Mouse (Mus musculus) liver, postnatal 0 days (tissue): ENCODE data around the gene Cox4i1. TPM values are rescaled to one million over a fixed set of nuclear protein-coding genes. Genes with fewer than 3 reads are reported as not detected.

Experiments
- ATAC-seq: fragments of 200-750 bp; cut with Nextera tagmentation; 2 replicates; pipeline ENCODE4 v1.8.0; 2017; ENCODE audit warnings: mild to moderate bottlenecking, moderate library complexity
- DNase-seq: peaks from one replicate; pipeline ENCODE4 v3.0.0-alpha.2; 2016
- H3K27ac ChIP-seq: fragments of 300-500 bp; sonication (generic); 2 replicates; pipeline ENCODE4 v1.5.1; 2014; ENCODE audit warnings: antibody characterized with exemption, moderate library complexity, mild to moderate bottlenecking, low read depth
- H3K27me3 ChIP-seq: fragments of 300-500 bp; sonication (generic); 2 replicates; pipeline ENCODE4 v1.6.1; 2014; ENCODE audit warnings: low read length, control low read depth, mixed read lengths; ENCODE audit not compliant: insufficient read depth
- H3K36me3 ChIP-seq: fragments of 300-500 bp; sonication (generic); replicated peaks from 2 replicates; pipeline ENCODE4 v1.6.1; 2014; ENCODE audit warnings: mild to moderate bottlenecking, control low read depth, low read length, moderate library complexity, mixed read lengths; ENCODE audit not compliant: insufficient read depth
- H3K4me1 ChIP-seq: fragments of 300-500 bp; sonication (generic); 2 replicates; pipeline ENCODE4 v1.6.1; 2014; ENCODE audit warnings: antibody characterized with exemption, mild to moderate bottlenecking, control low read depth; ENCODE audit not compliant: insufficient read depth
- H3K4me2 ChIP-seq: fragments of 300-500 bp; sonication (generic); 2 replicates; pipeline ENCODE4 v1.6.1; 2014; ENCODE audit warnings: low read depth, mild to moderate bottlenecking, low read length, moderate library complexity, mixed read lengths
- H3K4me3 ChIP-seq: fragments of 300-500 bp; sonication (generic); 2 replicates; pipeline ENCODE4 v1.5.1; 2014; ENCODE audit warnings: low read depth, low read length
- H3K9ac ChIP-seq: fragments of 300-500 bp; sonication (generic); replicated peaks from 2 replicates; pipeline ENCODE4 v1.6.1; 2014; ENCODE audit warnings: mild to moderate bottlenecking, moderate library complexity
- H3K9me3 ChIP-seq: fragments of 300-500 bp; sonication (generic); 2 replicates; pipeline ENCODE4 v1.6.1; 2016; ENCODE audit warnings: mild to moderate bottlenecking, control low read depth, low read length, mixed read lengths
- CTCF ChIP-seq: sonication (generic); IDR thresholded peaks from 2 replicates; pipeline ENCODE4 v1.5.1; 2016; ENCODE audit warnings: antibody characterized with exemption, low read depth
- EP300 ChIP-seq: IDR thresholded peaks from 2 replicates; pipeline ENCODE4 v1.6.1; 2016; ENCODE audit warnings: antibody characterized with exemption, low read depth, mild to moderate bottlenecking
- WGBS: fragments of 180-500 bp; shearing (Covaris S2); extraction: QIAGEN DNeasy Blood & Tissue Kit; methylation state at CpG from one replicate; pipeline ENCODE4 v1.1.7; 2014; ENCODE audit not compliant: insufficient replicate concordance; 5-methylcytosine and 5-hydroxymethylcytosine counted together
- polyA plus RNA-seq: library from polyadenylated mRNA; unstranded; fragments of >200 nt; fragmentation: Nextera tagmentation; extraction: Ambion mirVana; gene quantifications from 2 replicates; pipeline ENCODE4 v1.2.1, GENCODE M21; 2015

Cox4i1 gene
- polyA plus RNA-seq, 1 experiment from 2014 or later, result 1,191 TPM

GRCm38 (mm10) chr8:120656322-120657052 lies 11.5 kb upstream of the Cox4i1 start:
- no peak for ATAC-seq
- no peaks in the 10 kb centered on the region for H3K27me3 ChIP-seq
- WGBS, result 83% methylated on average over 7 of the region's 7 CpGs
- H3K4me2 ChIP-seq, result no peak overlapping the region
- no peaks in the 10 kb centered on the region for H3K9me3 ChIP-seq
- no peak overlapping the region for H3K27ac ChIP-seq
- no peak for DNase-seq
- H3K9ac ChIP-seq, result no peak overlapping the region
- no peak overlapping the region for H3K4me3 ChIP-seq
- TF ChIP-seq EP300, result no peak
- TF ChIP-seq CTCF, result no peak
- no peaks in the 10 kb centered on the region for H3K4me1 ChIP-seq
- peaks cover 31% of the 10 kb centered on the region; the same call in 1 of the 2 replicates for H3K36me3 ChIP-seq

- 89% methylated on average over 8 of the region's 8 CpGs for WGBS
- no peak for DNase-seq
- TF ChIP-seq EP300 (no peak), CTCF (no peak)
- Histone ChIP-seq H3K9me3 (no peaks in the 10 kb centered on the region), H3K4me2 (no peak overlapping the region), H3K36me3 (peaks cover 31% of the 10 kb centered on the region; the same call in 1 of the 2 replicates), H3K27ac (no peak overlapping the region), H3K4me3 (no peak overlapping the region), H3K27me3 (no peaks in the 10 kb centered on the region), H3K9ac (no peak overlapping the region), H3K4me1 (no peaks in the 10 kb centered on the region)
- no peak for ATAC-seq
Measured at GRCm38 (mm10) chr8:120657415-120657814, 10.6 kb upstream of the Cox4i1 start.

- no peak for DNase-seq
- Histone ChIP-seq H3K27me3 (no peaks in the 10 kb centered on the region), H3K27ac (no peak overlapping the region), H3K4me3 (no peak overlapping the region), H3K9me3 (no peaks in the 10 kb centered on the region), H3K9ac (no peak overlapping the region), H3K36me3 (no peaks in the 10 kb centered on the region; the same call in 1 of the 2 replicates), H3K4me2 (no peak overlapping the region), H3K4me1 (peaks cover 31% of the 10 kb centered on the region)
- TF ChIP-seq CTCF (no peak), EP300 (no peak)
- 61% methylated on average over 6 of the region's 6 CpGs for WGBS
- ATAC-seq, result no peak
Measured at GRCm38 (mm10) chr8:120664566-120664965, 3.5 kb upstream of the Cox4i1 start.

GRCm38 (mm10) chr8:120665726-120666455 lies 2.1 kb upstream of the Cox4i1 start:
- ATAC-seq (no peak), DNase-seq (no peak)
- H3K4me2 ChIP-seq, result peak overlapping the region; percentile 80; the same call in 1 of the 2 replicates
- no peak overlapping the region for H3K9ac ChIP-seq
- no peaks in the 10 kb centered on the region for H3K27me3 ChIP-seq
- H3K9me3 ChIP-seq, result no peaks in the 10 kb centered on the region
- peaks cover 11% of the 10 kb centered on the region for H3K36me3 ChIP-seq
- 71% methylated on average over 3 of the region's 3 CpGs for WGBS
- no peak overlapping the region for H3K4me3 ChIP-seq
- TF ChIP-seq CTCF, result peak; percentile 57
- no peak for TF ChIP-seq EP300
- H3K27ac ChIP-seq, result no peak overlapping the region
- peaks cover 31% of the 10 kb centered on the region for H3K4me1 ChIP-seq

- 9% methylated on average over 17 of the region's 17 CpGs for WGBS
- ATAC-seq, result no peak
- TF ChIP-seq CTCF (no peak), EP300 (no peak)
- Histone ChIP-seq H3K36me3 (peaks cover 20% of the 10 kb centered on the region), H3K27ac (peak overlapping the region; percentile 82), H3K9ac (peak overlapping the region; percentile 77), H3K9me3 (no peaks in the 10 kb centered on the region), H3K4me1 (peaks cover 31% of the 10 kb centered on the region), H3K4me2 (peak overlapping the region; percentile 80), H3K27me3 (no peaks in the 10 kb centered on the region), H3K4me3 (peak overlapping the region; percentile 89)
- DNase-seq, result no peak
Measured at GRCm38 (mm10) chr8:120666807-120667470, 1.1 kb upstream of the Cox4i1 start.

GRCm38 (mm10) chr8:120668374-120668905 lies 418 bp downstream of the Cox4i1 start, which contains the start of gene Emc8:
Gene Emc8 (minus strand): TSS chr8:120668573.
- DNase-seq (no peak), ATAC-seq (peak; percentile 62)
- Histone ChIP-seq H3K4me2 (peak within 1 kb of the TSS; percentile 85), H3K27me3 (no peaks in the 10 kb centered on the region), H3K27ac (peak within 1 kb of the TSS; percentile 97), H3K9me3 (no peaks in the 10 kb centered on the region), H3K4me1 (peaks cover 31% of the 10 kb centered on the region), H3K36me3 (peaks cover 35% of the 10 kb centered on the region), H3K4me3 (peak within 1 kb of the TSS; percentile 89), H3K9ac (peak within 1 kb of the TSS; percentile 96)
- 1% methylated on average over 45 of the region's 51 CpGs for WGBS
- no peak for TF ChIP-seq CTCF
- no peak for TF ChIP-seq EP300
